Mouse (Mus musculus) thymus, postnatal 36 days (tissue): ENCODE data around the gene C1rl.
"Not testable (repeated sequence)": the region's sequence is repeated elsewhere in the genome, so short reads cannot be mapped to it uniquely, and the experiment has no call there.

ENCODE experiments used
- DNase-seq, 2 experiments: peaks; one replicate each; pipeline ENCODE4 v3.0.0; 2022; ENCODE audit warnings: mixed read lengths in 2 of 2

Gene C1rl

GRCm38 (mm10) chr6:124508292-124508691 lies 15.4 kb downstream of the C1rl start:
- DNase-seq = no peak

- not testable (repeated sequence) for DNase-seq
Measured at GRCm38 (mm10) chr6:124509192-124509591, 16.3 kb downstream of the C1rl start.

- DNase-seq = no peak
Measured at GRCm38 (mm10) chr6:124511936-124512335, 19.0 kb downstream of the C1rl start.

GRCm38 (mm10) chr6:124512355-124512836 lies 19.5 kb downstream of the C1rl start, which contains the start of gene C1ra:
Gene C1ra (plus strand): TSS chr6:124512405.
- peak; percentile 18 to 29 for DNase-seq

GRCm38 (mm10) chr6:124517733-124518132 lies 24.8 kb downstream of the C1rl start:
- not testable (repeated sequence) for DNase-seq

- DNase-seq = not testable (repeated sequence)
Measured at GRCm38 (mm10) chr6:124522082-124522481, 29.2 kb downstream of the C1rl start.

GRCm38 (mm10) chr6:124527881-124528280 lies 35.0 kb downstream of the C1rl start:
- DNase-seq = no peak

- DNase-seq = no peak
Measured at GRCm38 (mm10) chr6:124531077-124531476, 38.2 kb downstream of the C1rl start.

GRCm38 (mm10) chr6:124536125-124536829 lies 43.4 kb downstream of the C1rl start:
- not testable (repeated sequence) for DNase-seq

- not testable (repeated sequence) for DNase-seq
Measured at GRCm38 (mm10) chr6:124541176-124541575, 48.3 kb downstream of the C1rl start.

GRCm38 (mm10) chr6:124542284-124542683 lies 49.4 kb downstream of the C1rl start, which contains the start of gene C1s1:
Gene C1s1 (minus strand): TSS chr6:124542359.
- DNase-seq = not testable (repeated sequence)

GRCm38 (mm10) chr6:124544466-124544865 lies 51.6 kb downstream of the C1rl start:
- DNase-seq = no peak

- DNase-seq = no peak
Measured at GRCm38 (mm10) chr6:124545425-124545824, 52.5 kb downstream of the C1rl start.

GRCm38 (mm10) chr6:124547979-124548378 lies 55.1 kb downstream of the C1rl start:
- not testable (repeated sequence) for DNase-seq

GRCm38 (mm10) chr6:124549023-124549550 lies 56.2 kb downstream of the C1rl start:
- DNase-seq = no peak

- DNase-seq = no peak
Measured at GRCm38 (mm10) chr6:124552766-124553165, 59.9 kb downstream of the C1rl start.

- DNase-seq = not testable (repeated sequence)
Measured at GRCm38 (mm10) chr6:124555956-124556355, 63.0 kb downstream of the C1rl start.
